Mouse (Mus musculus) C2C12 (cell line): ENCODE results near the gene Mkln1. TPM values are rescaled to one million over a fixed set of nuclear protein-coding genes. Genes with fewer than 3 reads are reported as not detected.

Experiments
- H3K27me3 ChIP-seq: one replicate; pipeline ENCODE4 v1.6.1; 2011; ENCODE audit not compliant: control insufficient read depth, insufficient read depth, insufficient read length
- H3K36me3 ChIP-seq: one replicate; pipeline ENCODE4 v1.6.1; 2011; ENCODE audit not compliant: control insufficient read depth, insufficient read depth
- H3K4me3 ChIP-seq: one replicate; pipeline ENCODE4 v1.5.1; 2011; ENCODE audit warnings: mild to moderate bottlenecking, control low read depth; ENCODE audit not compliant: poor library complexity, insufficient read depth, severe bottlenecking
- H3K79me2 ChIP-seq: one replicate; pipeline ENCODE4 v1.6.1; 2011; ENCODE audit not compliant: control insufficient read depth, insufficient read depth
- H3K79me3 ChIP-seq: one replicate; pipeline ENCODE4 v1.6.1; 2011; ENCODE audit warnings: low read depth, control low read depth
- H3ac ChIP-seq: one replicate; pipeline ENCODE3; 2011; ENCODE audit warnings: low read depth; ENCODE audit not compliant: control insufficient read depth, insufficient read length
- CEBPB ChIP-seq: IDR thresholded peaks from one replicate; pipeline ENCODE4 v1.6.1; 2011; ENCODE audit warnings: low read depth, mild to moderate bottlenecking, control low read depth, moderate library complexity
- CTCF ChIP-seq: IDR thresholded peaks from one replicate; pipeline ENCODE4 v1.5.1; 2011; ENCODE audit not compliant: control insufficient read depth, insufficient read depth, insufficient read length
- FOSL1 ChIP-seq: IDR thresholded peaks from one replicate; pipeline ENCODE4 v1.8.0; 2011; ENCODE audit warnings: mild to moderate bottlenecking, low read length; ENCODE audit not compliant: poor library complexity, insufficient read depth, severe bottlenecking
- MAX ChIP-seq: IDR thresholded peaks from one replicate; pipeline ENCODE4 v1.6.1; 2011; ENCODE audit warnings: mild to moderate bottlenecking, control low read depth
- MYOD1 ChIP-seq: IDR thresholded peaks from one replicate; pipeline ENCODE4 v1.6.1; 2011; ENCODE audit warnings: low read depth; ENCODE audit not compliant: control insufficient read depth, insufficient read length
- MYOG ChIP-seq: IDR thresholded peaks from one replicate; pipeline ENCODE4 v1.6.1; 2011; ENCODE audit not compliant: control insufficient read depth, insufficient read length; ENCODE audit errors: extremely low read depth
- USF1 ChIP-seq: IDR thresholded peaks from one replicate; pipeline ENCODE4 v1.6.1; 2011; ENCODE audit warnings: low read depth, mild to moderate bottlenecking, control low read depth, moderate library complexity
- polyA plus RNA-seq: library from polyadenylated mRNA; unstranded; fragments of >200 nt; fragmentation: generic; extraction: Trizol; gene quantifications from one replicate; pipeline ENCODE4 v1.2.1, GENCODE M21; 2012; ENCODE audit warnings: missing spikeins

Gene Mkln1
- polyA plus RNA-seq, 1 experiment = 44.9 TPM

DNA sequence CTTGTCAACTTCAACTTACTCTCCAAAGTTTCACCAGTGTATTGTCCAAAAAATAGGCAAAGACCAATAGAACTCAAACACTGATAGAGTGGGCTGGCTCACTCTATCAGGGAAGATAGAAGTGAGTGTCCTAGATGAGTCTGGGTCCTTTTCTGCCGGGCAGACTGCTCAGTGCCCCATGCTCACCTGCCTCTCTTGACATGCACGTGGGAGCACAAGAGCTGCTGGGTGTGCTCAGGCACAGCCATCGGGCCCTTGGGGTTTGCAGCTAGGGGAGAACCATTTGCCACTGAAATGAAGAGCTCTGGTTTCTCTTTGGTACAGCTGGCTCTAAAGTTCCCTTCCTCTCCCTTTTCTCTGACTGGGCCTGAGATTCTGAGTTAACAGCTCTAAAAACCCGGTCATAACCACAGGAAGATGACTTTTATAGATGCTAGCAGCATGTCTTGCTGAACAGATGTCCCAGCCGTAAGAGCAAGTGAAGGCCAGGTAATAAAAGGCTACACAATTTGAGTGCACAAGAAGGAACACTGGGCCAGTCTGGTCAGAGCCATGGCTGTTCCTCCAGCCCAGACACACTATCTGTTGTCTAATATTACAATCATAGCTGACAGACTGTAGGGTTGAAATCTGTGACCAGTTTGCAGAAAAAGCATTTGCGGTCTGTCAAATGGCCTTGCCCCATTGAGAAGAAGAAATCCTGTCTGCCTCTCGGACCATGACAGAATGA, 122.1 kb downstream of the Mkln1 start:
- Histone ChIP-seq H3K4me3 (no peak overlapping the region), H3K79me3 (no peaks in the 10 kb centered on the region), H3K79me2 (no peaks in the 10 kb centered on the region), H3K27me3 (no peaks in the 10 kb centered on the region), H3ac (no peak overlapping the region), H3K36me3 (no peaks in the 10 kb centered on the region)
- no peak for TF ChIP-seq MAX
- no peak for TF ChIP-seq FOSL1
- no peak for TF ChIP-seq CTCF
- TF ChIP-seq MYOG = no peak
- no peak for TF ChIP-seq CEBPB
- TF ChIP-seq USF1 = no peak
- TF ChIP-seq MYOD1 = no peak

DNA sequence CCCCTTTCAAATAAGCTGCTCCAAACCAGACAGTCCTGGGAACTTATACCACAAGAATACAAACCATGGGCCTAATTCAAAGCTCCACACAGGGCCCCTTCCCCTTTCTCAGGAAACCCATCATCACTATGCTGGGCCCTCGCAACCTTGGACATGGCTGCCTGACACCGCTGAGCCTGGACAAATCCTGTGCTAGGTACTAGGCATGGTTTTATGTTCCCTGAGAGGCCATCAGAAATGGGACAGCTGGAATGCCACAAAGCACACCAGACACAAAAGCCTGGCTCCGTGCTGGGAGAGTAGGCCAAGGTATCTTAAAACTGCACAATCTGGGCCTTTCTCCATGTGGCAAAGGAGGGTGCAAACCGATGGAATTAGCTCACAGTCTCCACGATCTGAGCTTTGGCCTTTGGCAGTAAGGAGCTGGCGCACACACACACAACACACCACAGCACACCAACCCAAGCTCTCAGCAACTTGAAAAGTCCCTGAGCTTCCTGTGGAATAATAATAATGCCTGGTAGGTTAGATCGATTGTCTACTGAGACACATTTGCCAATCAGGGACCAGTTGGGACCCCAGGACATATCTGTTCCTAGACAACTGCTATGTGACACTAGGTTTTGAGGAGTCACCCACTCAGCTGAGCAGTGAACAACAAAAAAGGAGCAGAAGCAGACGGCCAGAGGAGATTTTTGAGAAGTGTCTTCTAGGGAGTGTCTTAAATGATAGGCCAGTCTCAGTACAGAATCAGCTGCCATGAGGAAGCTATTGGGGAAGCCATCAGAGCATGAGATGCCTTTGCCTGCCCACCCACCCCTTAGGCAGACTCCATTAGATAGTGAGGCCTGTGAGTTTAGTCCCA, 123.2 kb downstream of the Mkln1 start:
- H3K79me3 ChIP-seq = no peaks in the 10 kb centered on the region
- no peaks in the 10 kb centered on the region for H3K36me3 ChIP-seq
- no peaks in the 10 kb centered on the region for H3K79me2 ChIP-seq

DNA sequence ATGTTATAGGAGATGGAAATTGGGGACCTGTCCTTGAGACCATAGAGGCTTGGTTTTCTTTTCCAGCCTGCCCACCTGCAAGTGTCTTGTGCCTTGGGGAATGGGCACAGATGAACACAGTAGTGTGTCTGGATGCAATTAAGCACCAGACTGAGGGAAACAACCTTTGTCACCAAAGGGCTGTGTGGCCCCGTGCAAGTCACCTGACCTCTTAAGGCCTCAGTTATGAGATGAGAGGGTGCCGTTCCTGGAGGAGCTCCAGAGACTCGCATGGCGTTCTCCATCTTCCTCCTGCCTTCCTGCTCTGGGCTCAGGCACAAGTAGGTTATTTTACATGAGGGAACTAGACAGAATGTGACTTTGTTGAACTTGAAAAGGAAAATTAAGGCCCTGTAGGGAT, 123.9 kb downstream of the Mkln1 start:
- Histone ChIP-seq H3K36me3 (no peaks in the 10 kb centered on the region), H3K4me3 (no peak overlapping the region), H3K27me3 (no peaks in the 10 kb centered on the region), H3K79me3 (no peaks in the 10 kb centered on the region), H3ac (no peak overlapping the region), H3K79me2 (no peaks in the 10 kb centered on the region)
- TF ChIP-seq FOSL1 = no peak
- no peak for TF ChIP-seq MYOG
- TF ChIP-seq USF1 = no peak
- TF ChIP-seq CEBPB = no peak
- TF ChIP-seq CTCF = no peak
- no peak for TF ChIP-seq MYOD1
- TF ChIP-seq MAX = no peak

More for the DNA sequence above, 123.2 kb downstream of the Mkln1 start:
- H3K4me3 ChIP-seq = no peak overlapping the region
- no peak for TF ChIP-seq FOSL1
- TF ChIP-seq MYOD1 = no peak
- TF ChIP-seq MYOG = no peak
- TF ChIP-seq CEBPB = no peak
- TF ChIP-seq CTCF = no peak
- TF ChIP-seq MAX = no peak
- TF ChIP-seq USF1 = no peak
- H3ac ChIP-seq = no peak overlapping the region
- H3K27me3 ChIP-seq = no peaks in the 10 kb centered on the region

DNA sequence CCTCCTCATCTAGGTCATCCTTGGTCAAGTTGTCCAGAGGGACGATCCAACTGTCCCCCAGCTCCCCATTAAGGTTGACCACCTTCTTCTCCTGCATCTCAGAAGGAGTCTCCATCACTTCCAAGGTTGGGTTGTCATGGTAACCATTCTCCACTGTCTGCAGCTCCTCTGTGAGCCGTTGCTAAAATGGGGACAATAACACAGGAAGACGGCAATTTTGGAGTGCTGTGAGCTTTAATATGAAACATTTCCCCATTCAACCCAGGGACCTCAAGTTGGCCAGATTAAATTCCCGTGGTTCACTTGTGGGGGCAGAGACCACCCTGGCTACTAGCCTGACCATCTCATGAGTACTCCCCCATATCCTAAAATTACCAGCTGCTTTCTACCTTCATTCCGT, 124.5 kb downstream of the Mkln1 start:
- Histone ChIP-seq H3K36me3 (no peaks in the 10 kb centered on the region), H3ac (no peak overlapping the region), H3K79me3 (no peaks in the 10 kb centered on the region), H3K4me3 (no peak overlapping the region), H3K27me3 (no peaks in the 10 kb centered on the region), H3K79me2 (no peaks in the 10 kb centered on the region)
- no peak for TF ChIP-seq CEBPB
- TF ChIP-seq CTCF = no peak
- no peak for TF ChIP-seq FOSL1
- TF ChIP-seq MYOG = no peak
- no peak for TF ChIP-seq USF1
- no peak for TF ChIP-seq MYOD1
- no peak for TF ChIP-seq MAX

DNA sequence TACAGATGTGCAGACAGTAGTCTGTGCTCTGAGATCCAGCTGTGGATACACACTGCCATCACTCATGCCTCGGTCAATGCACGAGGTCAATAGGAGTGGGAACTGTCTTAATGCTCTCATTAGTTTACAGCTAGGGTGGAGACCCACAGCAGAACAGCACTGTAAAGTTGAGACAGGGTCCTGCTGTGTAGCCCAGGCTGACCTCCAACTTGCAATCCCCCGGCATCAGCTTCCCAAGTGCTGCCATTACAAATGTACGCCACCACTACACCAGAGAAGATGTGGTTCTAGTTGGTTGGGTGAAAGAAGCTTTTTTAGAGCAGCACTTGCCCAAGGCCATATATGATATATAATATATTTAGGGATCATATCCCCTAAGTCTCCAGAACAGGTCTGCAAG, 125.1 kb downstream of the Mkln1 start:
- H3K27me3 ChIP-seq = no peaks in the 10 kb centered on the region
- no peak for TF ChIP-seq CTCF
- TF ChIP-seq CEBPB = no peak
- no peak for TF ChIP-seq USF1
- TF ChIP-seq MYOD1 = no peak
- TF ChIP-seq MAX = no peak
- TF ChIP-seq FOSL1 = no peak
- TF ChIP-seq MYOG = no peak
- H3K79me2 ChIP-seq = no peaks in the 10 kb centered on the region
- H3K79me3 ChIP-seq = no peaks in the 10 kb centered on the region
- H3ac ChIP-seq = no peak overlapping the region
- no peak overlapping the region for H3K4me3 ChIP-seq
- no peaks in the 10 kb centered on the region for H3K36me3 ChIP-seq
